Mouse (Mus musculus): ENCODE measurements around the gene Prkaa1. TPM values are rescaled to one million over a fixed set of nuclear protein-coding genes. Genes with fewer than 3 reads are reported as not detected.

Gene Prkaa1
- 1.8 and 4.1 TPM in 2 replicates for polyA plus RNA-seq (2012; ENCODE audit: low replicate concordance)

GRCm38 (mm10) chr15:5143361-5144020 is at the start of gene Prkaa1:
Prkaa1 (plus strand) TSS chr15:5143861.

GRCm38 (mm10) chr15:5107686-5108654 is 35.7 kb upstream of the Prkaa1 start, which contains the start of gene Card6:
Card6 (minus strand) TSS chr15:5108539.

GRCm38 (mm10) chr15:5116270-5117030 is 27.2 kb upstream of the Prkaa1 start, which contains the start of gene Rpl37:
Rpl37 (plus strand) TSS chr15:5116645.

DNA sequence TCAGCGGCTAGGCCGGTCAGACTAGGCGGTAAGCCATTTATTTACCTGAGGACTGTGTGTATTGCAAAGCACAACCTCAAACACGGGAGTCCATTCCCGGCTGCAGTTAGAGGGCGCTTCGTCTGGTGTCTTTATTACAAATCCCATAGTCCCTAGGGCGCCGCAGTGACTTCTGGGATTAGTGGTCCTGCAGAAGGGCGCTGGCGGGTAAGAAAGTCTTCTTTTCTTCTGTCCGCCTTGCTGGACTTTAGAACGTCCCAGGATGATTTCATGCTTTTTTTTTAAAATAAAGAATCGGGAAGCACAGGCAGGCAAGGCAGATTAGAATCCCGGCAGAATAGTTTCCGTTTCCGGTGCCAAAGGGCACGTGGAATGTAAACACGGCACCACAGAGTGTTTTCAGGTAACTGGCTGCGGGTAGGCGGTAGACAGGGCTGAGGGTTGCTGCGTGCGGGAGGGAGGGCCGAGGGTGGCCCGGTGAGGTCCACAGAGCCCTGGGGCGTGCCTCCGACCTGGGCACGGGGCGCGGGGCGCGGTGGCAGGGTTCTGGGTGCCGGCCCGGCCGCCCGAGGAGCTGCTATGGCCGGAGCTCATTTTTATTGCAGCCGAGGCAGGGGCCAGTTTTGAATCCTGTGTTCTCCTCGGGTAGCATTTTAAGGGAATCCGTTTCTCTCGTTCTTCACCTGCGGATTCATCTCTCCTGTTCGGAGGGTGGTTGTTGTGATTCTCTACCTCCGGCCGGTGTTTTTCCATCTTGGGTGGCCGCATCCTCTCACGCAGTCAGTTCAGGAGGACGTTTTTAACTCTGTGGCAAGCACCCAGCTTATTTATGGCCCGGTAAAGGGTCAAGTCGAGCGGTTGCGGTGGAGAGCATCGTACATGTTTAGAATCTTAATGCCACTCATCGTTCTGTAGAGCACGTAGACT is 42.0 kb downstream of the Prkaa1 start, which contains the start of gene Ttc33:
Gene Ttc33 (plus strand): TSS at position 160 of the 927 bp plus-strand sequence.

Other genes starting within 250 kb of the Prkaa1 start
- not detected in 2 replicates for gene Mroh2b, start 245.1 kb upstream of the Prkaa1 start, polyA plus RNA-seq (2012; ENCODE audit: low replicate concordance)
- not detected in 2 replicates for gene C7, start 80.1 kb upstream of the Prkaa1 start, polyA plus RNA-seq (2012; ENCODE audit: low replicate concordance)
- gene Card6, start 35.3 kb upstream of the Prkaa1 start, polyA plus RNA-seq (2012; ENCODE audit: low replicate concordance) = 0.75 and 3.1 TPM in 2 replicates
- 30.0 and 38.4 TPM in 2 replicates for gene Rpl37, start 27.2 kb upstream of the Prkaa1 start, polyA plus RNA-seq (2012; ENCODE audit: low replicate concordance)
- gene Ttc33, start 41.7 kb downstream of the Prkaa1 start, polyA plus RNA-seq (2012; ENCODE audit: low replicate concordance) = 2.3 and 13.4 TPM in 2 replicates
- 7.2 and 12.4 TPM in 2 replicates for gene Ptger4, start 100.3 kb downstream of the Prkaa1 start, polyA plus RNA-seq (2012; ENCODE audit: low replicate concordance)